Mouse (Mus musculus): ENCODE data around the gene Gm20441.

The Gm20441 gene

DNA sequence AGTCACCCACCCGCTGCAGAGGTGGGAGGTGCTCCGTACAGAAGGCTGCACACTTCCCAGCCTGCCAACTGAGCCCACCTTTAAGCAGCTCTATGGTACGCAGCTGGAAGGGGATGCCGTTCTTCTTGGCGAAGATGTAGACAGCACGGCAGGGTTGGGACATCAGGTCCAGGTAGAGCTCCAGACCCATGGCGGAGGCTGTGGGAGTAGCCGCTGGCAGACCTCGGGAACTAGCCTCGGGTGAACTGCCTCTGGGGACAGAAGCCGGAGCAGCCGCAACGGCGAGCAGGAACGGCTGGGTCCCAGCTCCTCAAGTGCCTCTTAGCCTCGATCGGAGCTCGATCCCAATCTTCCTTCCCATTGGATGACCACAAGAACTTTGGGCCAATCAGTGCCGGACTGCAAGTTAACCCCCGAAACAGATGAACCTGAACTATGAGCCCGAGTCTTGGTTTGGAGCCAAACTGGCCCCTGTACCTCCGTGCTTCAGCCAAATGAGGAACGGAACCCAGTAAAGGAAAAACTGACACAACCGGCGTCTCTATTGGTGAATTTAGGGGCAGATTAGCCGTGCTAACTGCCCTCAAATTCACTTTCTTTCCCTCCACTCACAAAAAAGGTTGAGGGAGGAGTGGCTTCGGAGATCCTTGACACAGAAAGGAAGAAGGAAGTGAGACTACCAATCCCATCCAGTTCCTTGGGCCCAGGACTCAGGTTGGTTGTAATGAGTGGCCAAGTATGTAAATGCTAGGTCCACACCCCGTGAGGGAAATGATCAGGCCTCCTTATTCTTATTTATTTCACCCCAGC lies at the start of gene Gm20441, which contains the start of gene Gstt3:
TSS of gene Gm20441 (minus strand) at position 186 of the 810 bp plus-strand sequence.
TSS of gene Gstt3 (minus strand) at position 646 of the 810 bp plus-strand sequence.
- DNase-seq (ENCODE audit: low spot score) = no peak

DNA sequence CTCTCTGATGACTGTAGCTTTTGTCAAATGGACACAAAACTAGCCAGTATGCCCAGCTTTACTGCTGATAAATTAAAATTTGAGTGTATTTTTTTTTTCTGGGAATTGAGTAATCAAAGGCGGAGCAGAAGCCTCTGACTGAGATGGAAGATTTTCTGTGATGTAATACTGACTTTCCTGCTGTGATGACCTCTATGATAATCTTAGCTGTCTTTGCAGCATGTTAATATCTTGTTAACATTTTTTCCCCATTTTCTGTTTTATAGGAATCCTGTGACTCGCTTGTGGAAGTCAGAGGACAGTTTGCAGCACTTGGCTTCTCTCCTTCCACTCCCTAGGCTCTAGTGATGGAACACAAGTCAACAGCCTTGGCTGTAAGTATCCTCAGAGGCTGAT lies 49.5 kb upstream of the Gm20441 start:
- no peak for DNase-seq (ENCODE audit: low spot score)

DNA sequence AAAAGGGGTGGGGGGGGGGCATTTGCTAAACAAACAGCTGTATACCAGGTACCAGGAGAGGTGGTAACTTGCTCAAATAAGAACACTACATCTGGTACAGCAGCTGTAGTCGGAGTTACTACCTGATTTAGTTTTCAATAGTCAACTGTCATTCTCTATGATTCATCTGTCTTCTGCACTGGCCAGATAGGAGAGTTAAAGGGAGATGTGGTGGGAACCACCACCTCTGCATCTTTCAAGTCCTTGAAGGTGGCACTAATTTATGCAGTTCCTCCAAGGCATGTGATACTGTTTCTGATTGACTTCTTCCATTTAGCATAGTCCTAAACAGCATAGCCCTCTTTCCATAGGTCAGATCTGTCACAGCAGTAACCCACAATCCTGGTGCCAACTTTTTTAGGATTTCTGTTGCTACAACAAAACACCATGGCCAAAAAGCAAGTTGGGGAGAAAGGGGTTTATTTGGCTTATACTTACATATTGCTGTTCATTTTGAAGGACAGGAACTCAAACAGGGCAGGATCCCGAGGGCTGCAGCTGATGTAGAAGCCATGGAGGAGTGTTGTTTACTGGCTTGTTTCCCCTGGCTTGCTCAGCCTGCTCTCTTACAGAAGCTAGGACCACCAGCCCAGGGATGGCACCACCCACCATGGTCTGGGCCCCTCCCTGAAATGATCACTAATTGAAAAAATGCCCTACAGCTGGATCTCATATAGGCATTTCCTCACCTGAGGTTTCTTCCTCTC lies 48.9 kb upstream of the Gm20441 start:
- DNase-seq (ENCODE audit: low spot score) = no peak

DNA sequence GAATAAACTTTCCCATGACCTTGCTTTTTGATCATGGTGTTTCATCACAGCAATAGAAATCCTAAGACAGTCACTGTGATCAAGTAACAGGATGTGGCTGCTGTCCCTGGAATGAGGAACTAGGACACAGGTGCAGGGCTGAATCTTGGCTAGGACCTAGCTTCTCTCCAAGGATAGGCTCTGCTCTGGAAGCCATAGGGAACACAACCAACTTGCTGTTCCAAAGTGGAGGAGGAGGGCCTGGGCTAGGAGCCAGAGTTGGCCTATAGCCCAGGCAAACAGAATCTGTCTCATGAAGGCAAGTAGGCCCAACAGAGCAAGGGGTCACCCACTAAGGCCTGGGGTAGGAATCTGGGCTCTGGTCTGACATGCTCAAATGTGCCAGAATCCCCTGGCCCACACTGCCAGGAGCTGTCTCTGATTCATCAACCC lies 47.8 kb upstream of the Gm20441 start:
- DNase-seq (ENCODE audit: low spot score) = no peak

DNA sequence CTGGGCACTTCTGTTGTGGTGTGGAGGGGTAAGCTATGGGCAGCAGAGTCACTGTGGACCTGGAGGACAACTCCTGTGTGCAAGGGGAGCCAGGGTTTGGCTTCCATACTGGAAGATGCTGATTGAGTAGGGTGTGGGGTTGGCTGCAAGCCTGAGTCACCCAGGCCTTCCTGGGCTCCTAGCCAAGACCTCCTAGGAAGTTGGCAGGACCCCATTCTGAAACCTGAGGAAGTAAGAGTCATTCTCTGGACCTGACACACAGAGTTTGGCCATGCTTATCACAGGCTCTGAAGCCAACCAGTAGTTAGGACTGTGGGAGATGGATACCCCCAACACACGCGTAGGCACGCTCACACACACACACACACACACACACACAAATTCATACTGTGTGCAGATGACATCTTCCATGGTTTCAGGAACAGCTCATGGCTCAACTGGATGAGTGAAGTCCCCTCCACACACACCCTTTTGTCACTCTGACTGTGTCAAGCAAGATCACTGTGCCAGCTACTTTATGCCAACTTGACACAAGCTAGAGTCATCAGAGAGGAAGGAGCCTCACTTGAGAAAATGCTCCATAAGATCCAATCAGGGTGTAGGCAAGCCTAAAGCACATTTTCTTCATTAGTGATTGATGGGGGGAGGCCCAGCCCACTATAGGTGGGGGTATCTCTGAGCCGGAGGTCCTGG lies 47.1 kb upstream of the Gm20441 start:
- no peak for DNase-seq (ENCODE audit: low spot score)

DNA sequence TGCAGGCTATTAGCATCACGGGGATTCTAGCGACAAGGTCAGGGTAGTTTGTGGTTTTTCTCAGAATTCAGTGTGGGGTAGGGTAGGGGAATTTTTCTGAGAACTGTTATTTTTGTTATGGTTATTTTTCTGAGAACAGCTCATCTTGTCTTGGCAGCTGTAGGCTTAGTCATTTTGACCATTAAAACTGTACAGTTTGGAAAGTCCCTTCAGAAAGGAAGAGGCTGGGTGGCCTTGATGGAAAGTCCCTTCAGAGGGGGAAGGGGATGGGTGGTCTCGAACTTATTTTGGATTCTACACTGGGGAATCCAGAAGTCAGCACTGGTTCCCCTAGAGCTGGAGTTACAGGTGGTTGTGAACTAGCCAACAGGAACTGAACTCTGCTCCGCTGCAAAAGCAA lies 43.8 kb upstream of the Gm20441 start:
- no peak for DNase-seq (ENCODE audit: low spot score)

DNA sequence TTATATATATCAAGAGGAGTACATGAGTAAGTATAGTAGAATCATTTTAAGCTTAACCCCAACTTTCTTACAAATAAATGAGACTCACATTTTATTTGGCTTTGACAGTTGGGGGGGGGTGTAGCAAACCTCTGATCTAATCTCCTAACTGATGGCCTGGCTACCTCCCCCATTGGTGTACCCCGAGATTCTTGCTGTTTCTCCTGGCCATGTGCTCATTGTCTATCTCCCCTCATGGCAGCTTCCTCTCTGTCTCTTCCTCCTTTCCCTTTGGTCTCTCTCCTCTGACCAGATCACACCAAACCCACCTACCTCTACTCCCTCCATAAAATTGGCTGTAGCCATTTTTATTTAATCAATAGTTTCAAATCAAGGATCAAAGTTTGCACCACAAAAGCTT lies 43.0 kb upstream of the Gm20441 start:
- no peak for DNase-seq (ENCODE audit: low spot score)

DNA sequence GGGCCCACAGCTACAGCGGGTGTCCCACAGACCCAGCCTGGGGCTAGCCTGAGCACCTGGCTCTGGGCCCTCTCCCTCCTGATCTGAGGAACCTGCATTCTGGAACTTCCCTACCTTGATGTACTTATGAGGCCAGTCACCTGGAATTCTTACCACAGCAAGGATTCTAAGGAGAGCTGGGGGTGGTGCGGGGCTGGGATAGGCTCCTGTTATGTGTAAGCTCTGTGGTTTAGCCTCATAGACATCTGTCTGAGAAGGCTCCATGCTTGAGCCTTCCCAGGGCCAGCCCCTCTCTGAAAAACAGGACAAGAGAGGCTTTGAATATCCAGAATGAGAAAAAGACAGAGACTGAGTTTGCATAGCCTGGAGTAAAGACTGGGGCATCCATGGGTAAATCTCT lies 41.7 kb upstream of the Gm20441 start, which contains the start of gene Gstt4:
TSS of gene Gstt4 (minus strand) at position 101 of the 400 bp plus-strand sequence.
- no peak for DNase-seq (ENCODE audit: low spot score)

DNA sequence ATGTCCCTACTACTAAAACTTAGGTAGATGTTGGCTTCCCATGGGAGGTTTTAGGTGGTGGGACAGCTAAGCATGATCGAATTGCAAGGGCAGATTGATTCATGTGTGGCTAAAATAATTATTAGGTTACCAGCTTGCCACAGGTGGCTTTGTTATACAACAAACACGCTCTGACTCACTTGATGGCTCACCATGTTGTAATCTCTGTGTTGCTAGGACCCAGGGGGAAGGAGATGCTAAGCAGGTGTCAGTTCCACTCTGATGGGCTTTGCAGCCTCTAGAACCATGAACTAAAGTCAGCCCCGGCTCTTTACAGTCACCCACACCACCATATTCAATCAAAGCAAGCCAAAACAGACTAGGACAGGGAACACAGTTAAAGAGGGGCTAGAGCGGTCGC lies 39.1 kb upstream of the Gm20441 start:
- DNase-seq (ENCODE audit: low spot score) = no peak

DNA sequence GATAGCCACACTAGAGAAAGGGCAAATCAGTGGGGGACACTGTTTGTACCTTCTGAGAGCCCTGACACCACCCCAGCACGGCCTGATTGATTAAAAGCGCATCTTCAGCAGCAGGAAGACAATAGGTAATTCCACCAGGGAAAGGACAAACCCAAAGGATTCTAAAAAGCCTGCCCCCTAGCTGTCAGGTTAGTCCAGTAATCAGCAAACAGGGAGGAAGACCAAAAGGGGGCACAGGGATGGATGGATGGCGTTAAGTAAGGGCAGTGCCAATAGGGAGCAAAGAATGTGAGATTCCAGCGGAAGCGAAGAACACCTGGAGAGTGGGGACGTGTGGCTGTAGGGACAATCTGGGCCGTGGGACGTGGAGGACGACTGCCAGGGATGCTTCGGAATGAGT lies 37.9 kb upstream of the Gm20441 start:
- DNase-seq (ENCODE audit: low spot score) = no peak

DNA sequence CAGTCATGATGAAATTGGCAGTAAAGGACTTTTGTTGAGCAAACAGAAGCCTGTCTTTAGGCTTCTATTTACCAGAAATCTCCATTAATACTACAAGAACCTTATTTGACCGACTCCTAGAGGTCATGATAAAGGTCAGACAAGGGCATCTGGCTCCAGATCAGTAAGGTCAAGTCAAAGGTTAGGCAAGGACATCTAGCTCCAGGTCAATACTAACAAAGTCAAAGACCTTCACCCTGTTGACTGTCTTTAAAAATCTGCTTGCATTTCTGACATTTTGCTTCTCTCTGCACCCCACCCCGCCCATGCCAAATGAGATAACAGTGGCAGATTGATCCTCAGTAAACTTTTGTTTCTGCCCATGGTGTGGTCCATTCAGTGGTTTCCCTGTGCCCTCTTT lies 23.5 kb upstream of the Gm20441 start:
- DNase-seq (ENCODE audit: low spot score) = no peak

DNA sequence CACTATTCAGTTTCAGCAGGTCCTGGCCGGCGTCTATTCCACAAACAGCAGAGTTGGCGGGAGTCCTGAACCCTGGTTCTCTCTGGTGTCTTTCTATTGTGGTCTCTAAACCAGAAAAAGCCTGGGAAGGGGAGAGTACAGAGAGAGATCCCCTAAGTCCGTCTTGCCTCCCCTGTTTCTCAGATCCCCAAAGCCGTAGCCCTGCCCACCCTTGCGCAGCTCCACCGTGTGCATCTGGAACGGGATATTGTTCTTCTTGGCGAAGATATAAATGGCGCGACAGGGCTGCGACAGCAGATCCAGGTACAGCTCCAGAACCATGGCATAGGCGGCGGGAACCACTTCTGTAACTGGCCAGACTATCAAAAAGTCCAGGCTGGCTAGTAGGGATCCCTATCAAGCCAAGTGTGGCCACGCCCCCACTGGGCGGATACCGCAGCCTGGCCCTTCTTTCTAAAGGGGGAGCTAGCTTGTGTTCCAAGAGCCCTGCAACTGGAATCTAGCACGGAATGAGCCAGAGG lies 17.5 kb upstream of the Gm20441 start, which contains the start of gene Gstt1:
TSS of gene Gstt1 (minus strand) at position 409 of the 521 bp plus-strand sequence.
- peak; percentile 55 for DNase-seq (ENCODE audit: low spot score)

DNA sequence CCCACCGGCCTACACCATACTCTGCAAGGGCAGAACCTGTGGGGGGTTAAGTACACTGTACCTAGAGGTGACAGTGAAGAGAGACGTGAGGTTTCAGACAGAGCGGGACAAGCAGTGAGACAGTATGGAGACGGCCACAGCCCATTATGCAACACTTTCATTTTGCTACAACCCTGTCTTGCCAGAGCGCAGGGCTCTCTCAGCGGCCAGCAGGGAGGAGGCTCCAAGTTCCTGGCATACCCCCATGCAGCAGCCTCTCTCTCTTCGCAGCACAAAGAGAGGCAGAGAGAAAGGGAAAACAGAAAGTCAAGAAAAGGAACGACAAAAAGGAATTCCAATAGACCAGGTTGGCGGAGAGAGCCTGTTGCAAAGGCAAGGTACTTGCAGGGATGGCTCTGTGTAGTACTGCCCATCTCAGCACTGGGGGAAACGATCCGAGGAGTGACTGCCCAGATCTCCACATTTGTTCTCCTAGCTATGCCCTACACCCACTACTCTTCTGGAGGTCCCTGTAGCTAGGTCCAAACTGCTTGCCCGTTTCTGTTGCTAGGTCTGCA lies 16.9 kb upstream of the Gm20441 start:
- DNase-seq (ENCODE audit: low spot score) = no peak

DNA sequence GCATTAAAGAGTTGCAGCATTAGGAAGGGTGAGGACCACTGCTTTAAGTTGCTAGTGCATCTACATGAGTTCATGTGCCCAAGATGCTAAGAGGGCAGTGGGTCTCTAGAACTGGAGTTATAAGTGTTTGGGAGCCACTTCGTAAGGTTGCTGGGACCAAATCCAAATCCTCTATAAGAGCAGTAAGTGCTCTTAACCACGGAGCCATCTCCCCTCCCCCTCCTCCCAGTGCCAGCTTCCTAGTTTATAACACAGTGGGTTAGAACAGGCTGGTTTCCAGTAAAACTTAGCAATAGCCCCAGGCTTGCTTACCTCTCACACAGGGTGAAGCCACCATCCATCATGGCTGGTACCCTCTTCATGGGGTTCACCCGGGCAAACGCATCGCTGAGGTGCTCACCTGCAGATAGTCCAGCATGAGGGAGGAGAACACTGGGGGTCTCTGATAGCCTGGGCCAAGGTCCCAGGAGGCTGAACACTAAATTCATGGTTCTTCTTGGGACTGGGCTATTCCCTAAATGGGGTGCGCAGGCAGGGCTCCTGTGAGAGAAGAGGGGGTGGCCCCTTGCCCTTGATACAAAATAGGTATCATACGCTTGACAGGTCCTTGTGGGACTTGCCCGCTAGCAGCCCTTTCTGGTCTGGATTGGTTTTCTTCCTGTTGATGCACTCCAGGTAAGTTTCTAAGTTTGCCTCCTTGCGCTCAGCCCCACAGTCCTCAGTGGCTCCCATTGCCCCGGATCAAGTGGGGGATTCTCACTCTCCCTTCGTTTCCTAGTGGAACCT lies 16.2 kb upstream of the Gm20441 start:
- DNase-seq (ENCODE audit: low spot score) = no peak

DNA sequence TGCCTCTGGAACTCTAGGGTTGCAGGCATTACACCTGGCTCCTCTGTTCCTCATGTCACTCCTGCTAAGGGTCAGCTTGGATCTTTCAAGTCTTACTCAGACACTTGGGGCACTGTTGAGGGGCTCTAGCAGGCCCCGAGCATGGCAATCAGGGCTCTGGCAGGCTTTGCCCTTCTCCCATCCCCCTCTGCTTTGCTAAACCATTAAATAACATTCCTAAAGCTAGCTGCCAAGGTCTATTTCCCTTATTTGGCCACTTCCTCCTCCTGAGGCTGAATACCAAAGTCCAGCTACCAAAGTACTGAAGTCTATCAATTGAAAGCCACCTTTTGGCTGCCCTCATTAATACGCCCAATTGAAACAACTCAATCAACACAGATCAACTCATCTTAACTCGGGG lies 14.1 kb upstream of the Gm20441 start:
- no peak for DNase-seq (ENCODE audit: low spot score)

DNA sequence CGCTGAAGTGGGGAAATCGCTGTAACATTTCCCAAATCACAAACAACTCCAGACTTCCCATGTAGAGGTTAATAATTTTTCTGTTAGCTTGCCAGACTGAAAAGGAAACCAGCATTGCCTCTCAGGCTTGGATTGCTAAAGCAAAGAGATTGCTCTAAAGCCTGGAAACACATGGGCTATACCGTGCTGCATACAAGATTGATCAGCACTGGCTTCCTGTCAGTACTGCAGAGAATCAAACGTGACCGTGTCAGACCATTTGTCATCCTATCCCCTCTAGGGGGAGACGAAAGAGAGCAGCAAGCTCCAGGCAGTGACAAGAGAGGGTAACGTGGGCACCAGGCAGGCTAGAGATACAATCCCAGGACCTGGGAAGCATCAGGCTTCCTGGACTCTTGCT lies 10.0 kb upstream of the Gm20441 start:
- DNase-seq (ENCODE audit: low spot score) = no peak

DNA sequence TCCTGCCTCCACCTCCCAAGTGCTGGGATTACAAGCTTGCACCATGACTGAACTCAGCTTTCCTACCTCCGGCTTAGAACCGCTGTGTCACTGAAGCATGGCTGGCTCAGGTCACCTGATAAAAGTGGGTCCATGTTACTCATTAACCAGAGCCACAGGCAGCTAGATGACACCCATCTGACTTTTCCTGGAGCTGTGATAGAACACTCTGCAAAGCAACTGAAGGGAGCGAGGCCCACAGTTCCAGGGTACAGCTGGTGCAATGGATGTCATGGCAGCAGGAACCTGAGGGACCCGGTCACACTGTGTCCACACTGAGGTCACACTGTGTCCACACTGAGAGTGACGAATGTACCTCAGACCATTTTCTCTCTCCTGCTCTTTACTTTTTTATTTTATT lies 9.1 kb upstream of the Gm20441 start:
- no peak for DNase-seq (ENCODE audit: low spot score)

DNA sequence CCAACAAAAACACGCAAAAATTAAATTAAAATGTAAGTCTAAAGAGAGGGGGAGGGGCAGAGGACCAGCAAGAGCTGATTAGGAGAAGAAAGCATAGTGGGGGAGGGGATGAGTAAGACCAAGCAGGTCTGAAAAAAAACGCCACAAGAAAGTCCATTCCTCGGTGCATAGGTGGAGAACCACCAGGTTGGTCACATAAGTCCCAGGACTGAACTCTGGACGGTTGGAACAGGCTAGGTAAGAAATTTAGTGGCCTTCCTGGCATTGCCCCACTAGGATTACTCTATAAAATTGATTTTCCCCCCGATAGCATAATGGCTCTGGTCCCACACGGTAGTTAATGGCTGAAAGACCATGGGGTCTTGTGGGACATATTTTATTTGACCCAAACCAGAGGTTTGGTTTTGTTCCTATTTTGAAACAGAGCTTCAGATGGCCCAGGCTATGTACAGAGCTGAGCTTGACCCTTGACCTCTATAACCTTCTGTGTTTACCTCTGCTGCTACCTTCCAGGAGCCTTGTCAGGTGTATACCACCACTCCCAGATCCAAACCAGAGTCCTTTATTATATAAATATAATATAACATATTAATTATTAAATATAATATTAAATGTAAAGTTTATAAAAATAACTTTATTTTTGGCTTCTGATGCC lies 8.5 kb upstream of the Gm20441 start:
- no peak for DNase-seq (ENCODE audit: low spot score)

DNA sequence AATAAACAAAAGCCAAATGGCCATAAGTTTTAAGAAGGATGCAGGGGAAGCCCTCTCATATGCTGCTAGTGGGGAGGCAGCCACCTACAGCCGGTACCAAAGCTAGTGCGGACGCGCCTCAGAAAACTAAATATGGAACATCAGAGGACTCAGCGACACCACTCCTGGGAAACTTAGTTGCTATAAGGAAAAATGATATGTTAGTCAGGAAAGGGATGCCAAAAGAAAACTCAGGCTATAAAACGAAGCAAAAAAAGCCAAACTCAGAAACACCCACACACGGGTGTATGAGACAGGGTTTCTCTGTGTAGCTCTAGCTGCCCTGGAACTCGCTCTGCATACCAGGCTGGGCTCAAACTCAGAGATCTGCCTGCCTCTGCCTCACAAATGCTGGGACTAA lies 7.5 kb upstream of the Gm20441 start:
- DNase-seq (ENCODE audit: low spot score) = no peak

DNA sequence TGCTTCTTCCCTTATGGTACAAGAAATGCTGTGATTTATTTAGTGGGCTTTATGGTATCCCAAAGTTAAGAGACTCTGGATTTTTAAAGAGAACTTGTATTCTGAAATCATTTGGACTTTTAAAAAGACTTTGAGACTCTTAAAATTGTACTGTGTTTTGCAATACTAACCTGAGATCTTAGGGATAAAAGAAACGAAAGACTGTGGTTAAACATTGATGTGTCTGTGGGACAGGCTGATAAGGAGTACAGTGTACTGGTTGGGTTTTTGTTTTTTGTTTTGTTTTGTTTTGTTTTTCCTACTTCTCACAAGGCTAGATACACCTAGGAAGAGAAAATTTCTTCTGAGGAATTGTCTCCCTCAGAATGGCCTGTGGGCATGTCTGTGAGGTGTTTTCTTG lies 4.7 kb upstream of the Gm20441 start:
- DNase-seq (ENCODE audit: low spot score) = no peak
